Mouse (Mus musculus): ENCODE results near the gene Prr14l. TPM values are rescaled to one million over a fixed set of nuclear protein-coding genes. Genes with fewer than 3 reads are reported as not detected.

Prr14l gene
- 22.2 and 23.4 TPM in 2 replicates for polyA plus RNA-seq (2012; ENCODE audit: low replicate concordance)

DNA sequence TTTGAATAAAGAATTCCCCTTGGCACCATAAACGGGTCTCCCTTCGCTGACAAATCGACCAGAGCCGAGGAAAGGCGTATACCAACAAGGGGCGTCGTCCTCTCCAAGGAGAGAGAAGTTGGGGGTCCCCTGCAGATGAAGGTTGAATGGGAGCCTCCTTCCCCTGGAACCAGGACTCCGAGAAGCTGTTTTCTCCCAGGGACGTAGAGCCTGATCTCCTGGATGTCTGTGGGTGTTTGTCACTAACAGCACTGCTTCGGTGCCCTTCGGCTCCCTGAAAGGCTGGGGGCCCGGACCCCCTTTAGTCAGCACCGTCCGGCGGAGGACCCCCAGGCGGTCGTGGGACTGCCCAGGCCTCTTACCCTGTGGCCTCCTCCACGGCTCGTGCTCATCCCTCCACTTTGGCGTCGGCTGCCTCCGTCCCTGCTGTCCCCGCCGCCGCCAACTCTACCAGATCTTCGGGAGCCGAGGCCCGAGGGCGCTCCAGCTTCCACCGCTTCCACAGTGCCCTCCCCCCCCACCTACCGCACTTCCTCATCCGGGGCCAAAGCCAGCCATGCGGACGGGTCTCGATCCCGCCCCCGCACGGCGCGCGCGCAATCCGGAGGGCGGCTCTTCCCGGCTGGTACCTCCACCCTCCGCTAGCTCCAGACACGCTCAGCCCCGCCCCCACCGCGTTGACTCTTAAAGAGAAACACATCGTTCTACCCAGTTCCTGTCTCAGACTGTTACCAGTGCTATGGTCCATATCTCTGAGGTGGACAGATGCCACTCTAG is at the start of gene Prr14l:
Prr14l (minus strand) TSS at position 526 of the 777 bp plus-strand sequence.

DNA sequence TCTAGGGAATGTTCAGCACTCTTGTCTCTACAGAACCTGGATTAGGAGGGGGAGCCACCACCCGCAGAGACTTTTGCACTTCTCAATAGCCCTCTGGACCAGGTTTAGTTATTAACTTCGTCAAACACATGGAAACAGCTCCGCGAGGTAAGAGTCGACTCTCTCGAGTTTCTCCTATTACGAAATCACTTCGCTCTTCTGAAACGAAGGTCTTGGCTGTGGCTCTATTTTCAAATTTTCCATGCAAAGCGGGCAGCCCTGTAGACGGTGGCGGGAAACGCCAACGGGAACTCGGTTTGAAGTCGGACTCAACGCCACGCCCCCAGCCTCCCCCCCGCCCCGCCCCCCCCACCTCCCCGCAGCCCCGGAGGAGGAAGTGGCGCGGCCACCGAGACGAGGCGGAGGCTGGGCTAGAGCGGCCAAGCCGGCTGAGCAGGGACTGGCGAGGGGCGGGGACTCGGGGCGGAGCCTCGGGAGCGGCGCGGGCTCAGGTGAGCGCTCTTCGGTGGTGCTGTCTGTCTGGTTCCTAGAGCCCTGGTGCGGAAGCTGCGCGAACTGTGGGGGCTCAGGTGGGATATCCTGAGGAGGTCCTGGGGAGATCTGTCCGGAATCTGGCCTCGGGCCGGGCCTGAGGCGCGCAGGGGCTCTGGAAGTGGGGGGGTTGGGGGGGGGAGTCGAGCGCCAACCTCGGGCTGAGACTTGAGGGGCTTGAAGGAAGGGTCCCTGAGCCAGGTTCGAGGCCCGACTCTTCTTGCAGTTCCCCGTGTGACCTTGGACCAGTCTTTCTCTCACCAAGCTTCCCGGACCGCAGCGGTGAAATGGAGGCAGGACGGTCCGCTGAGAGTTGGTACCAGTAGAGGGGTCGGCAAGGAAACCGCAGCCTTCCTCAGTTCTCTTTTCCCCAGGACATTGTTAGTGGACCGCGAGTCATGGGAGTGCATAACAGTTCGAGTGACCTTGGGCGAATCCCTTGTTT is 9.5 kb upstream of the Prr14l start, which contains the start of gene Depdc5:
Depdc5 (plus strand) TSS at position 449 of the 976 bp plus-strand sequence.

DNA sequence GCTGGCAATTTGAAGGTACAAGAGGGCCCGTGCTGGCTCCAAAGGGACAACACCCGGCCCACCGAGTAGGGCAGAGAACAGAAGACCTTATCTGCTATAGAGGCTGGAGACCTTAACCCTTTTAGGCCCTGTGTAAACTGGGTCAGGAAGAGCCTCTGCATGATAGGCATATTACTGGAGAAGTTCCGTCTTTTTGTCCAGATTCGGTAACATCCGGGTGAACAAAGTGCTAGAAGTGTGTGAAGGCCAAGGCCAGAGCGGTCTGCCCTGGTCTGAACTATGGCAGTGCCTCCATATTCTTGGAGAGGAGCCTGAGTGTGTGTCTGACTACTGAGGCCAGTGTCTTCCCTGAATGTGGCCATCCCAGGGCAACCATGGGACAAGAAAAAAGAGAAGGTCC is 27.0 kb downstream of the Prr14l start, which contains the start of gene Gm20671:
Gm20671 (minus strand) TSS at position 101 of the 400 bp plus-strand sequence.

DNA sequence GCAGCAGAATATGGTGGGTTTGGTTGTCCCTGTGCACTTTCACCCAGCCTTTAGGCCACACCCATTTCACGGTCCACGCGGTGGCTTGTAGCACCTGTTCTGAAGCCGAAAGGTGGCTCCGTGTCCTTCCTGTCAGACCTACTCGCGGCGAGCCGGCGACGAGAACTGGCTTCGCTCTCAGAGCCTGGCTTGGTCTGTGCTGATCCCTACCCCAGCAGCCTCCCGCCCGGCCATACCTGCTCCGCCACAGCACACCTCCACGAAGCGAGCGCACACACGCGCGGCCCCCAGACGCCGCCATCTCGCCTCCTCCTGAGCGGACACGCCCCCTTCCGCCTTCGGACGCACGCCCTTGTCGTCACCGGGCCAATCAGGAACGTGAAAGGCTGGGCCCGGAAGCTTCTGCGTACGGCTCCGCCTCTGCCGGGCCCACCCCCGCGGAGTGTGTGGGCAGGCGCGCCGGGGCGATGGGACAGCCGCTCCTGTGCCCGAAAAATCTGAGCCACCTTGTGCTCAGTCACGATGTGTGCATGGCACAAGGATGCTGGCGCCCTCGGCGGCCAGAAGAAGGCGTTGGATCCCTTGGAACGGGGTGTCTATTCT is 68.6 kb downstream of the Prr14l start, which contains the start of gene Pisd:
Pisd (minus strand) TSS at position 334 of the 603 bp plus-strand sequence.

Other genes with a start within 250 kb of the Prr14l start
- 0.31 and 0.35 TPM in 2 replicates for gene Yes1, start 243.1 kb downstream of the Prr14l start, polyA plus RNA-seq (2012; ENCODE audit: low replicate concordance)
- gene Pisd, start 68.6 kb downstream of the Prr14l start, polyA plus RNA-seq (2012; ENCODE audit: low replicate concordance) = 5.2 and 19.6 TPM in 2 replicates
- 0.21 and 22.6 TPM in 2 replicates for gene Gm20671, start 27.1 kb downstream of the Prr14l start, polyA plus RNA-seq (2012; ENCODE audit: low replicate concordance)
- gene Depdc5, start 9.4 kb upstream of the Prr14l start, polyA plus RNA-seq (2012; ENCODE audit: low replicate concordance) = 2.6 and 3.4 TPM in 2 replicates
- 46.6 and 89.2 TPM in 2 replicates for gene Ywhah, start 164.6 kb upstream of the Prr14l start, polyA plus RNA-seq (2012; ENCODE audit: low replicate concordance)
- not detected in 2 replicates for gene Slc5a1, start 250.0 kb upstream of the Prr14l start, polyA plus RNA-seq (2012; ENCODE audit: low replicate concordance)

All from leukemia stem cell, adult 10-12 weeks (primary cell).